13 mouse cellular contexts compared by ENCODE assay signal in the genomic region with DNA sequence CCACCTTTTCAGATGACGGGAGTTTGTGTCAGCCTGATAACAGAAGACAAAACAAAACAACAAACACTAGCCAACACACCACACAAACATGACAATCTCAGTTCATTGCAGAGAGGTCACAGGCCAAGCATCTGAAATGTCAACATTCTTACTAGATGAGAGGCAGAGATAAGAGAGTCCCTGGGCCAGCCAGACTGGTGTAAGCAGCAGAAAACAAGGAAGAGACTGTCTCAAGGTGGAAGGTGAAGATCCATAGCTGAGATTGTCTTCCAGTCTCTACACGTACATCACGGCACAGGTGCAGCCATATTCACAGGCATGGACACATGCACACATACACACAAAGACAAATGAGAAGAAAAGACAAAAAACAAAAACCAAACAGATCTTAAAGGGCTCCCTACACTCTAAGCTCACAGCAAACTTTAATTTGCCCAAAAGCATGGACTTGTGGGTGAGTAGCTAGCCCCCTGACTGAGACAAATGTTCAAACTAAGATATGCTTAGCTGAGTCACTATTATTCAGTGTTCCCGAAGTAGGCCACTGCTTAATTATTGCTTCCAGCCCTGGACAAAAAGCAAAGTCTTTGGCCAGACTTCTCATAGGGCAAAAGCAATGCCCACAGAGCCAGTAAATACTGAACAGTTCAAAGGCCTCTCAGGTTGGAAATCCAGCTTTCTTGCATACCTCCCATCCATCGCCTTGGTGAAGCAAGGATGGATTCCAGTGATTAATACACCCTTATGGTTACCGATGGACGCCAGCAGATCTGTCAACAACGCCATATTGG.
"Had no signal": no experiment of that assay in that cellular context is flagged by ENCODE, and none has a peak within 500 bp of the region (broad histone marks: within the 10 kb centered on the region; RNA-seq: fewer than 3 reads in every experiment).

No protein-coding gene starts in this region.

- H3K36me3 ChIP-seq: intestine, embryonic 15.5 days; liver, embryonic 15.5 days; neural tube, embryonic 12.5 days had no signal

- H3K9ac ChIP-seq: intestine, embryonic 15.5 days; limb, embryonic 12.5 days; liver, embryonic 15.5 days; neural tube, embryonic 12.5 days had no signal

- DNase-seq: liver; lung, adult 2 months; lung, postnatal 36 days; midbrain, embryonic 14.5 days; spleen, adult 18-20 months; thymus, adult 18-20 months; thymus, postnatal 14 days had no signal

- H3K9me3 ChIP-seq: intestine, embryonic 15.5 days; liver, embryonic 15.5 days; neural tube, embryonic 12.5 days had no signal

- ATAC-seq: intestine, embryonic 15.5 days; lung, postnatal 0 days had no signal

- H3K27ac ChIP-seq: intestine, embryonic 15.5 days; layer of hippocampus, adult 2 months; limb, embryonic 12.5 days; liver, embryonic 15.5 days; neural tube, embryonic 12.5 days had no signal

- H3K4me2 ChIP-seq: intestine, embryonic 15.5 days; limb, embryonic 12.5 days; liver, embryonic 15.5 days; neural tube, embryonic 12.5 days had no signal

- H3K4me3 ChIP-seq: intestine, embryonic 15.5 days; layer of hippocampus, adult 2 months; limb, embryonic 12.5 days; liver, embryonic 15.5 days; neural tube, embryonic 12.5 days had no signal

- H3K27me3 ChIP-seq: intestine, embryonic 15.5 days; limb, embryonic 12.5 days; liver, embryonic 15.5 days; neural tube, embryonic 12.5 days had no signal

- H3K4me1 ChIP-seq: liver, embryonic 15.5 days; neural tube, embryonic 12.5 days had no signal
